Mouse (Mus musculus): ENCODE results near the gene Rpl18a. TPM values are rescaled to one million over a fixed set of nuclear protein-coding genes. Genes with fewer than 3 reads are reported as not detected.

The Rpl18a gene
- polyA plus RNA-seq, 1 experiment from 2014 or later, result 3,796 TPM

DNA sequence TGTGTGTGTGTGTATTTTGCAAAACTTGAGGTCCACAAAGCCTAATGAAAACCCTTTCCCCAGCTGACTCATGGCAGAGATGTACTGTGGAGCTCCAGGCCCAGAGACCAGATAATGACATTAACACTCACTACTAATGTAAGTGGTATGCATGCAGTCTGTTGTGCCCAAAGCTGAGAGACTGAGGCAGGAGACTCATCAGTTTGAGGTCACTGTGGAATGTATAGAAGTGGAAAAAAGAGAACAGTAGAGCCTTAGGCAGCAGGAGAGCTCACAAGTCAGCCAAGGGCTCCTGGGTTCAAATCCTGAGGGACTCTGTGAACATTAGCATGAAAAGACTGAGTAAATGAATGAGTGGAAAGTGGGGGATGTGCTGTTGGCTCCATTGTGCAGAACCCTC lies 6.4 kb upstream of the Rpl18a start:
- Histone ChIP-seq H3K9ac (ENCODE audit: low read length) (no peak overlapping the region), H3K4me3 (ENCODE audit: control insufficient read depth in 1 of 2, insufficient read depth in 1 of 2, low read depth in 1 of 2, low read length in 2 of 2) (no peak overlapping the region), H3K4me1 (ENCODE audit: control insufficient read depth in 2 of 2, insufficient read depth in 2 of 2, low read length in 2 of 2) (peaks cover 8 to 21% of the 10 kb centered on the region in 2 experiments), H3K4me2 (ENCODE audit: low read length) (no peak overlapping the region), H3K27me3 (ENCODE audit: control insufficient read depth, insufficient read depth, low read length) (0 out of 2 replicates have a peak, but pooled peaks cover 3% of the 10 kb centered on the region), H3K9me3 (ENCODE audit: control insufficient read depth, low read length) (no peaks in the 10 kb centered on the region), H3K27ac (replicated peaks in 1 of 2; ENCODE audit: control insufficient read depth in 1 of 2, insufficient read depth in 1 of 2, low read depth in 2 of 2, low read length in 2 of 2) (no peak overlapping the region), H3K36me3 (ENCODE audit: control insufficient read depth, insufficient read depth, low read length) (no peaks in the 10 kb centered on the region)
- no peak for ATAC-seq (ENCODE audit: insufficient number of reproducible peaks, insufficient read depth, low FRiP score, low read depth)

GRCm38 (mm10) chr8:70903112-70903511 lies 5.9 kb upstream of the Rpl18a start:
- WGBS, result 13% methylated on average over 4 of the region's 4 CpGs
- Histone ChIP-seq H3K9me3 (ENCODE audit: control insufficient read depth, low read length) (no peaks in the 10 kb centered on the region), H3K4me1 (ENCODE audit: control insufficient read depth in 2 of 2, insufficient read depth in 2 of 2, low read length in 2 of 2) (peaks cover 9 to 24% of the 10 kb centered on the region in 2 experiments), H3K4me3 (ENCODE audit: control insufficient read depth in 1 of 2, insufficient read depth in 1 of 2, low read depth in 1 of 2, low read length in 2 of 2) (no peak overlapping the region), H3K27me3 (ENCODE audit: control insufficient read depth, insufficient read depth, low read length) (0 out of 2 replicates have a peak, but pooled peaks cover 3% of the 10 kb centered on the region), H3K4me2 (ENCODE audit: low read length) (no peak overlapping the region), H3K9ac (ENCODE audit: low read length) (no peak overlapping the region), H3K36me3 (ENCODE audit: control insufficient read depth, insufficient read depth, low read length) (no peaks in the 10 kb centered on the region), H3K27ac (replicated peaks in 1 of 2; ENCODE audit: control insufficient read depth in 1 of 2, insufficient read depth in 1 of 2, low read depth in 2 of 2, low read length in 2 of 2) (no peak overlapping the region)
- no peak for ATAC-seq (ENCODE audit: insufficient number of reproducible peaks, insufficient read depth, low FRiP score, low read depth)

DNA sequence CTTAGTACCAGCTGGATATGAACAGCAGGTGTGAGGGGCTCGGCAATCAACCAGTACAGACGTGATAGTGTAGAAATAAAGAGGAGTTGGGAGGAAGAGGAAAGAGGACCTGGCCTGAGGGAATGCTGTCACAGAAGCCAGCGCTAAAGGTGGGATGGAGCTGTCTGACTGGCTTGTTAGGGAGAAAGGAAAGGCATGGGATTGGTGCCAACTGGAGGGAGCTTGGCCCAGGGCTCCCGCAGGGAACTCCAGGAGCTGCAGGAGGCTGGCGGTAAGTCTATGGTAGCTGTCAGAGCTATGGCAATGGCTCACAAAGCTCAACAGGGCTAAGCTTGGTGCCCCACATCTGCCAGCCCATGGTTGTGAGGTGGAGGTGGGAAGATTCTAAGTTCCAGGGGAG lies 5.0 kb upstream of the Rpl18a start:
- no peak for ATAC-seq (ENCODE audit: insufficient number of reproducible peaks, insufficient read depth, low FRiP score, low read depth)
- H3K4me2 ChIP-seq (ENCODE audit: low read length), result no peak overlapping the region
- 0 out of 2 replicates have a peak, but pooled peaks cover 3% of the 10 kb centered on the region for H3K27me3 ChIP-seq (ENCODE audit: control insufficient read depth, insufficient read depth, low read length)
- no peak overlapping the region for H3K9ac ChIP-seq (ENCODE audit: low read length)
- no peaks in the 10 kb centered on the region for H3K36me3 ChIP-seq (ENCODE audit: control insufficient read depth, insufficient read depth, low read length)
- peaks cover 6 to 16% of the 10 kb centered on the region in 2 experiments for H3K4me1 ChIP-seq (ENCODE audit: control insufficient read depth in 2 of 2, insufficient read depth in 2 of 2, low read length in 2 of 2)
- no peak overlapping the region for H3K4me3 ChIP-seq (ENCODE audit: control insufficient read depth in 1 of 2, insufficient read depth in 1 of 2, low read depth in 1 of 2, low read length in 2 of 2)
- WGBS, result 34% methylated on average over 5 of the region's 5 CpGs
- no peak overlapping the region for H3K27ac ChIP-seq (replicated peaks in 1 of 2; ENCODE audit: control insufficient read depth in 1 of 2, insufficient read depth in 1 of 2, low read depth in 2 of 2, low read length in 2 of 2)
- no peaks in the 10 kb centered on the region for H3K9me3 ChIP-seq (ENCODE audit: control insufficient read depth, low read length)

GRCm38 (mm10) chr8:70900872-70901387 lies 3.7 kb upstream of the Rpl18a start:
- H3K4me3 ChIP-seq (ENCODE audit: control insufficient read depth in 1 of 2, insufficient read depth in 1 of 2, low read depth in 1 of 2, low read length in 2 of 2), result no peak overlapping the region
- no peaks in the 10 kb centered on the region for H3K9me3 ChIP-seq (ENCODE audit: control insufficient read depth, low read length)
- 0 out of 2 replicates have a peak, but pooled peaks cover 3% of the 10 kb centered on the region for H3K27me3 ChIP-seq (ENCODE audit: control insufficient read depth, insufficient read depth, low read length)
- peaks cover 6 to 15% of the 10 kb centered on the region in 2 experiments; a peak in 3 of 4 replicates for H3K4me1 ChIP-seq (ENCODE audit: control insufficient read depth in 2 of 2, insufficient read depth in 2 of 2, low read length in 2 of 2)
- no peak for ATAC-seq (ENCODE audit: insufficient number of reproducible peaks, insufficient read depth, low FRiP score, low read depth)
- no peaks in the 10 kb centered on the region for H3K36me3 ChIP-seq (ENCODE audit: control insufficient read depth, insufficient read depth, low read length)
- H3K4me2 ChIP-seq (ENCODE audit: low read length), result no peak overlapping the region
- H3K27ac ChIP-seq (replicated peaks in 1 of 2; ENCODE audit: control insufficient read depth in 1 of 2, insufficient read depth in 1 of 2, low read depth in 2 of 2, low read length in 2 of 2), result no peak overlapping the region
- 54% methylated on average over 2 of the region's 2 CpGs for whole genome bisulfite sequencing
- no peak overlapping the region for H3K9ac ChIP-seq (ENCODE audit: low read length)

- peaks cover 3% of the 10 kb centered on the region; the same call in 1 of the 2 replicates for H3K27me3 ChIP-seq (ENCODE audit: control insufficient read depth, insufficient read depth, low read length)
- H3K9me3 ChIP-seq (ENCODE audit: control insufficient read depth, low read length), result no peaks in the 10 kb centered on the region
- no peak overlapping the region for H3K4me2 ChIP-seq (ENCODE audit: low read length)
- H3K27ac ChIP-seq (replicated peaks in 1 of 2; ENCODE audit: control insufficient read depth in 1 of 2, insufficient read depth in 1 of 2, low read depth in 2 of 2, low read length in 2 of 2), result no peak overlapping the region
- H3K36me3 ChIP-seq (ENCODE audit: control insufficient read depth, insufficient read depth, low read length), result peaks cover 17% of the 10 kb centered on the region
- H3K4me1 ChIP-seq (ENCODE audit: control insufficient read depth in 2 of 2, insufficient read depth in 2 of 2, low read length in 2 of 2), result peaks cover 6 to 12% of the 10 kb centered on the region in 2 experiments; a peak in 3 of 4 replicates
- no peak overlapping the region for H3K9ac ChIP-seq (ENCODE audit: low read length)
- WGBS, result 75% methylated on average over 2 of the region's 2 CpGs
- no peak overlapping the region for H3K4me3 ChIP-seq (ENCODE audit: control insufficient read depth in 1 of 2, insufficient read depth in 1 of 2, low read depth in 1 of 2, low read length in 2 of 2)
- ATAC-seq (ENCODE audit: insufficient number of reproducible peaks, insufficient read depth, low FRiP score, low read depth), result no peak
These were observed 2.0 kb upstream of the Rpl18a start for GRCm38 (mm10) chr8:70899226-70899625.

- no peak for ATAC-seq (ENCODE audit: insufficient number of reproducible peaks, insufficient read depth, low FRiP score, low read depth)
- peak overlapping the region; percentile 96; the same call in 1 of the 2 replicates for H3K4me2 ChIP-seq (ENCODE audit: low read length)
- peaks cover 22% of the 10 kb centered on the region for H3K36me3 ChIP-seq (ENCODE audit: control insufficient read depth, insufficient read depth, low read length)
- H3K9me3 ChIP-seq (ENCODE audit: control insufficient read depth, low read length), result no peaks in the 10 kb centered on the region
- H3K9ac ChIP-seq (ENCODE audit: low read length), result peak overlapping the region; percentile 95; the same call in 1 of the 2 replicates
- H3K4me3 ChIP-seq (ENCODE audit: control insufficient read depth in 1 of 2, insufficient read depth in 1 of 2, low read depth in 1 of 2, low read length in 2 of 2), result no peak overlapping the region
- peaks cover 5% of the 10 kb centered on the region; the same call in 1 of the 2 replicates for H3K27me3 ChIP-seq (ENCODE audit: control insufficient read depth, insufficient read depth, low read length)
- WGBS, result 31% methylated on average over 2 of the region's 2 CpGs
- H3K4me1 ChIP-seq (ENCODE audit: control insufficient read depth in 2 of 2, insufficient read depth in 2 of 2, low read length in 2 of 2), result peaks cover 6 to 12% of the 10 kb centered on the region in 2 experiments; a peak in 3 of 4 replicates
- H3K27ac ChIP-seq (replicated peaks in 1 of 2; ENCODE audit: control insufficient read depth in 1 of 2, insufficient read depth in 1 of 2, low read depth in 2 of 2, low read length in 2 of 2), result no peak overlapping the region
These were observed 1.5 kb upstream of the Rpl18a start for GRCm38 (mm10) chr8:70898661-70899198.

GRCm38 (mm10) chr8:70897681-70898413 lies 635 bp upstream of the Rpl18a start:
- peak; percentile 29; the same call in 1 of the 2 replicates for ATAC-seq (ENCODE audit: insufficient number of reproducible peaks, insufficient read depth, low FRiP score, low read depth)
- H3K27ac ChIP-seq (replicated peaks in 1 of 2; ENCODE audit: control insufficient read depth in 1 of 2, insufficient read depth in 1 of 2, low read depth in 2 of 2, low read length in 2 of 2), result peak overlapping the region; percentile 82 to 84
- peaks cover 6 to 14% of the 10 kb centered on the region in 2 experiments; a peak in 3 of 4 replicates for H3K4me1 ChIP-seq (ENCODE audit: control insufficient read depth in 2 of 2, insufficient read depth in 2 of 2, low read length in 2 of 2)
- H3K4me2 ChIP-seq (ENCODE audit: low read length), result peak overlapping the region; percentile 96
- H3K9me3 ChIP-seq (ENCODE audit: control insufficient read depth, low read length), result no peaks in the 10 kb centered on the region
- peaks cover 23% of the 10 kb centered on the region for H3K36me3 ChIP-seq (ENCODE audit: control insufficient read depth, insufficient read depth, low read length)
- H3K27me3 ChIP-seq (ENCODE audit: control insufficient read depth, insufficient read depth, low read length), result peaks cover 14% of the 10 kb centered on the region
- H3K4me3 ChIP-seq (ENCODE audit: control insufficient read depth in 1 of 2, insufficient read depth in 1 of 2, low read depth in 1 of 2, low read length in 2 of 2), result peak overlapping the region; percentile 78 to 95
- under 1% methylated on average over 20 of the region's 20 CpGs for WGBS
- peak overlapping the region; percentile 95 for H3K9ac ChIP-seq (ENCODE audit: low read length)

All from heart, embryonic 14.5 days (tissue).